Mouse (Mus musculus) heart, embryonic 10.5 days (tissue): Measurements from ENCODE around the gene Npr1. TPM values are rescaled to one million over a fixed set of nuclear protein-coding genes. Genes with fewer than 3 reads are reported as not detected.
A peak's percentile ranks its signal among the peaks of the same experiment; 100 is the strongest.

Experiments used
- DNase-seq: peaks from one replicate; pipeline ENCODE4 v3.0.0-alpha.2; 2017; ENCODE audit warnings: low spot score
- H3K27ac ChIP-seq: fragments of 300-500 bp; sonication (generic); 2 replicates; pipeline ENCODE4 v1.5.1; 2016; ENCODE audit warnings: mild to moderate bottlenecking
- H3K27me3 ChIP-seq: fragments of 300-500 bp; sonication (generic); 2 replicates; pipeline ENCODE4 v1.6.1; 2016; ENCODE audit warnings: mild to moderate bottlenecking; ENCODE audit not compliant: poor library complexity, insufficient read depth, severe bottlenecking
- H3K36me3 ChIP-seq: fragments of 300-500 bp; sonication (generic); 2 replicates; pipeline ENCODE4 v1.6.1; 2016; ENCODE audit warnings: mild to moderate bottlenecking, moderate library complexity
- H3K4me1 ChIP-seq: fragments of 300-500 bp; sonication (generic); 2 replicates; pipeline ENCODE4 v1.6.1; 2016; ENCODE audit warnings: mild to moderate bottlenecking
- H3K4me3 ChIP-seq: fragments of 300-500 bp; sonication (generic); 2 replicates; pipeline ENCODE4 v1.5.1; 2016; ENCODE audit warnings: mild to moderate bottlenecking, moderate library complexity
- H3K9me3 ChIP-seq: fragments of 300-500 bp; sonication (generic); 2 replicates; pipeline ENCODE4 v1.6.1; 2016; ENCODE audit warnings: mild to moderate bottlenecking, moderate library complexity
- WGBS: fragments of 180-500 bp; shearing (Covaris S2); methylation state at CpG from one replicate; pipeline ENCODE4 v1.1.7; 2016; 5-methylcytosine and 5-hydroxymethylcytosine counted together
- polyA plus RNA-seq: library from polyadenylated mRNA; unstranded; fragments of >200 nt; fragmentation: Nextera tagmentation; extraction: Ambion mirVana; gene quantifications from 2 replicates; pipeline ENCODE4 v1.2.1, GENCODE M21; 2016

The Npr1 gene
- polyA plus RNA-seq = 7.1 and 8.7 TPM in 2 replicates

DNA sequence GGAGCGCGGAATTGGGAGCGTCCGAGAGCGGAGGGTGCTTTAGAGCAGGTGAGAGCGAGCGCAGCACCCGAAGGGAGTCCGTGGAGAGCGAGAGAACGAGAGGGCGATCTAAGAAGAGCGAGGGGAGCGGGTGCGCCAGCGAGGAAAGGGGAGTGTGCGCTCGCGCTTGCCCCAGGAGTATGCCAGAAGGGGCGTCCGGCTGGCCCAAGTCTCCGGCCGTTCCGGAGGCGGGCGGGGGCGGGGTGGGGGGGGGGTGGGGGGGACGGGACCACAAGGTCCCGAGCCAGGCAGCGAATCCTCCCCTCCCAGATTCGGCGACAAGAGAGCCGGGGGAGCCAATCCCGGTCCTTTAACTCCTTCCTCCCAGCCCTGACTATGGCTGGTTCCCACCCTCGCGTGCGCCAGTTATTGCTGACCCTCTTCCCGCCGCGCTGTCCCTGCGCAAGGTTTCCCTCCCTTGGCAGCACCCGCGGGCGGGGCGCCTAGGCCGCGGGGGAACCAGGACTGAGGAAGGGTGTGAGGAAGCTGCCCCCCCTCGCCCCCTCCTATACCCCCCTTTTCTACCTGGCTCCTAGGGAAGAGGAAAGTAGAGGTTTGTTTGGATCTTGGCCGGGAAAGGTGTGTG is at the start of gene Npr1:
Npr1 (minus strand) TSS at position 181 of the 625 bp plus-strand sequence.
- DNase-seq = no peak
- Histone ChIP-seq H3K27ac (peak within 1 kb of the TSS; percentile 81), H3K27me3 (peaks cover 57% of the 10 kb centered on the region), H3K4me1 (peaks cover 36% of the 10 kb centered on the region), H3K9me3 (no peaks in the 10 kb centered on the region), H3K4me3 (peak within 1 kb of the TSS; percentile 67), H3K36me3 (no peaks in the 10 kb centered on the region)
- WGBS = under 1% methylated on average over 39 of the region's 49 CpGs

DNA sequence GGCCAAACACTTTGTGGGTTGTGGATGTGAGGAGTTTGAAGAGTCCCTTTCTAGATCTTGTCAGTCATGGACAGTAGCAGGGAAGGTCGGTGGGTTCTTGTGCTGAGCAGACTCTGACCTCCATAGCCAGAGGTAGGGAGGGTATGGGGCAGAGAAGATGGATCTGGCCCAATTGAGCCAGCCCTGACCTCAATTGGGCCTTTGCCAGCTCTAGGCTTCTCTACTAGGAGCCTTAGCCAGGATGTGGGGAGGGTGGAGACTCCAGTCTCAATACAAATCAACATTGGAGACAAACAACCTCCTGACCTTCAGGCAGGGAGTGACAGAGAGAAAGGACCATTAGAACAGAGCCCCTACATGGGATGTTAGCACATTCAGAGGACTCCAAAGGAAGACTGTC is 49.6 kb upstream of the Npr1 start:
- WGBS = 33% methylated on average over 1 of the region's 1 CpGs
- Histone ChIP-seq H3K9me3 (no peaks in the 10 kb centered on the region), H3K27me3 (no peaks in the 10 kb centered on the region), H3K36me3 (peaks cover 6% of the 10 kb centered on the region; the same call in 1 of the 2 replicates), H3K4me3 (peak overlapping the region; percentile 60), H3K4me1 (peaks cover 30% of the 10 kb centered on the region), H3K27ac (peak overlapping the region; percentile 89; the same call in 1 of the 2 replicates)
- peak; percentile 66 for DNase-seq

DNA sequence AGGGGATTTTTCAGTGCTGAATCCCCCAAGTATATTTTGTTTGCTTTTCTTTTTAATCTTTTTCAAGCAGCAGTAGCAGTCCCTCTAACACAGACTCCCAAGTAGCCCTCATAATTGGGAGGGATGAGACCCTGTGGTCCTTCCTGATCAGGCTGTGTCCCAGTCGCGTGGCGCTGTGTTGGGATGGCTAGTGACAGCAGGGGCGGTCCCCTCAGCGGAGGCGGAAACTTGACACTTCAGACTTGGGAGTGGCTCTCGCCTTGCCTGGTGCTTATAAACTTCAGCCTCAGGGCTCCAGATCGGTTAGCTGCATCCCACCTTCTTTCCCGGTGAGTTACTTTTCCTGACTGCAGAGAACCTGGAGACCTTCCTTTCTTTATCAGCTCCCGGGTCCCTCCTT is 49.0 kb upstream of the Npr1 start:
- peak; percentile 88 for DNase-seq
- WGBS = 0% methylated on average over 10 of the region's 10 CpGs
- Histone ChIP-seq H3K36me3 (peaks cover 7% of the 10 kb centered on the region; the same call in 1 of the 2 replicates), H3K4me1 (peaks cover 30% of the 10 kb centered on the region), H3K27me3 (no peaks in the 10 kb centered on the region), H3K9me3 (no peaks in the 10 kb centered on the region), H3K27ac (peak overlapping the region; percentile 89), H3K4me3 (peak overlapping the region; percentile 60)

DNA sequence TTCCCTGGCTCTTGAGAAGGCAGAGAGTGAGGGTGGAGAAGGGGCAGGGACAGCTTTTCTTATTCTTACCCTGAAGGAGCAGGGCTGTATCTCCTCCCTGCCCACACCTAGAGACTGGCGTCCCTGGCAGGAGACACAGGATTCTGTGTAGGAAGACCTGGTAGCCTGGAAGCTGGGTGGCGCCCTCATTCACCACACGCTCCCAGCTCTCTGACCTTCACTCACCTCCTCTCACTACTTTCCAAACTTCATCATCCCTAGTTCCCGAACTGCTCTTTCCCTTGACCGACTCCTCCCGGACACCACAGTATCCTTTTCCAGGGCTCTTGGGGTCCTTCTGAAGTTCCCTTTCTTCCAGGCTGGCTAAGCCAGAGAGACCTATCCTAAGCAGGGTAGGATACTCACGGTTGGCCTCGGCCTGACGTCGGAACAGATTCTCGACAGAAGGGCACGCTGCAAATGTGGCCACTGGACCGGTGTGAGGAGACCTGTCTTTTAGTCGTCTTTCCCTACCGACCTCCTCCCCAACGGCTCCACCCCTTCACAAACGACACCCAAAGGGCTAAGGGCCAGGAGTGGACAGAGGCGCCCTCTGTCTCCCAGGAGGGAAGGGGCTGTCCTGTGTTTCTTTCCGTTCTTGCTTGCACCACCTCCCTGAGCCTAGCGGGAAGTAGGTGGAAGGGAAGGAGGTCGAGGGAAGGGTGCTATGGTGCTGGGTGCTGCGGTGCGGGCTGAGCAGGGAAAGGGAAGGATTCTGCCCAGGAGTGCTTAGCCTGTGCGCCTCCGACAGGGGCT is 48.3 kb upstream of the Npr1 start, which contains the start of the genes S100a1 and S100a13:
S100a1 (minus strand) TSS at position 597 of the 795 bp plus-strand sequence.
S100a13 (plus strand) TSS at position 640 of the 795 bp plus-strand sequence.
- peak within 1 kb of the TSS; percentile 60 for H3K4me3 ChIP-seq
- H3K9me3 ChIP-seq = no peaks in the 10 kb centered on the region
- 2% methylated on average over 25 of the region's 25 CpGs for WGBS
- peaks cover 7% of the 10 kb centered on the region; the same call in 1 of the 2 replicates for H3K36me3 ChIP-seq
- no peaks in the 10 kb centered on the region for H3K27me3 ChIP-seq
- H3K27ac ChIP-seq = peak within 1 kb of the TSS; percentile 89
- DNase-seq = peak; percentile 83
- peaks cover 30% of the 10 kb centered on the region for H3K4me1 ChIP-seq

GRCm38 (mm10) chr3:90512948-90513642 is 47.4 kb upstream of the Npr1 start:
- Histone ChIP-seq H3K9me3 (no peaks in the 10 kb centered on the region), H3K4me1 (peaks cover 32% of the 10 kb centered on the region), H3K27me3 (no peaks in the 10 kb centered on the region), H3K27ac (peak overlapping the region; percentile 89; the same call in 1 of the 2 replicates), H3K36me3 (peaks cover 7% of the 10 kb centered on the region; the same call in 1 of the 2 replicates), H3K4me3 (peak overlapping the region; percentile 60)
- no peak for DNase-seq
- WGBS = 62% methylated on average over 9 of the region's 9 CpGs

- H3K27ac ChIP-seq = no peak overlapping the region
- H3K4me1 ChIP-seq = peaks cover 36% of the 10 kb centered on the region
- H3K36me3 ChIP-seq = peaks cover 11% of the 10 kb centered on the region
- H3K27me3 ChIP-seq = no peaks in the 10 kb centered on the region
- peak; percentile 73 for DNase-seq
- no peak overlapping the region for H3K4me3 ChIP-seq
- H3K9me3 ChIP-seq = no peaks in the 10 kb centered on the region
- WGBS = 82% methylated on average over 5 of the region's 5 CpGs
Measured at GRCm38 (mm10) chr3:90512276-90512675, 46.6 kb upstream of the Npr1 start.

- Histone ChIP-seq H3K9me3 (no peaks in the 10 kb centered on the region), H3K4me3 (peak overlapping the region; percentile 94), H3K36me3 (peaks cover 36% of the 10 kb centered on the region), H3K27ac (peak overlapping the region; percentile 100), H3K4me1 (peaks cover 25% of the 10 kb centered on the region), H3K27me3 (no peaks in the 10 kb centered on the region)
- DNase-seq = no peak
- 32% methylated on average over 2 of the region's 2 CpGs for WGBS
Measured at GRCm38 (mm10) chr3:90509747-90510123, 44.1 kb upstream of the Npr1 start.

DNA sequence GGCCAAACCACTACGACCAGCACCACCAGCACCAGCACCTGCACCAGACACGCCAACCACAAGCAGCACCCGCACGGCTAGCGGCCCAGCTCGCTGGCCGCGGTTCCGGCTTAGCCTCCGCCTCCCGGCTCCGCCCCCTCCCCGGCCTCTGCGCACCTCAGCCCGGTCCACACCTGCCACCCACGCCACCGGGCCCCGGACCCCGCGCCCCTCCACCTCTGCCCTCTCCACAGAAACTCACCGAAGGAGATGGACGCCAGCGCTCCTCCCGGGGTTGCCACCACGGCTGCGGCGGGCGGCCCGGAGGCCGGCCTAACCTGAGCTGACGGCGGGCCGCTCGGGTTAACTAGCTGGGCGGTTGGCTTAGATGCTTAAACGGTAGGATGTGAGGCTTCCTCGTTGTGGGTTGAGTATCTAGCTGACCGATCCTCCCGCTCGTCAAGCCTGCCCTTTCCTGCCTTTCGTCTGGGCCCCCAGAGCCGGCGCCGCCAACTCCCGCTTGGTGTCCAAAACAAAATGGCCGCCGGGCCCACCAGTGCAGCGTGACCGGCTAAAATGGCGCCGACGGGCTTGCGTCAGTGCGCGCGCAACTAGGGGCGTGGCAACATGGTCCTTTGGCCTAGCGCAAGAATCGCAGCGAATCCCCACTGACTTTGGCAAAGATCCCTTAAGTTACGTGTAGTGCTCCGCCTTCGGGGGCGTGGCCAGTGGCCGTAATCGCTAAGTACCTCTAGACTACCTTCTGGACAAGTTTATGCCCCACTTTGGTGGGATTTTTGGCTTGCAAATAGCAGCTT is 43.5 kb upstream of the Npr1 start, which contains the start of gene Chtop:
Chtop (minus strand) TSS at position 549 of the 797 bp plus-strand sequence.
- DNase-seq = peak; percentile 100
- Histone ChIP-seq H3K27ac (peak within 1 kb of the TSS; percentile 100), H3K36me3 (peaks cover 42% of the 10 kb centered on the region), H3K4me1 (peaks cover 19% of the 10 kb centered on the region), H3K4me3 (peak within 1 kb of the TSS; percentile 94), H3K9me3 (no peaks in the 10 kb centered on the region), H3K27me3 (no peaks in the 10 kb centered on the region)
- under 1% methylated on average over 66 of the region's 66 CpGs for WGBS

DNA sequence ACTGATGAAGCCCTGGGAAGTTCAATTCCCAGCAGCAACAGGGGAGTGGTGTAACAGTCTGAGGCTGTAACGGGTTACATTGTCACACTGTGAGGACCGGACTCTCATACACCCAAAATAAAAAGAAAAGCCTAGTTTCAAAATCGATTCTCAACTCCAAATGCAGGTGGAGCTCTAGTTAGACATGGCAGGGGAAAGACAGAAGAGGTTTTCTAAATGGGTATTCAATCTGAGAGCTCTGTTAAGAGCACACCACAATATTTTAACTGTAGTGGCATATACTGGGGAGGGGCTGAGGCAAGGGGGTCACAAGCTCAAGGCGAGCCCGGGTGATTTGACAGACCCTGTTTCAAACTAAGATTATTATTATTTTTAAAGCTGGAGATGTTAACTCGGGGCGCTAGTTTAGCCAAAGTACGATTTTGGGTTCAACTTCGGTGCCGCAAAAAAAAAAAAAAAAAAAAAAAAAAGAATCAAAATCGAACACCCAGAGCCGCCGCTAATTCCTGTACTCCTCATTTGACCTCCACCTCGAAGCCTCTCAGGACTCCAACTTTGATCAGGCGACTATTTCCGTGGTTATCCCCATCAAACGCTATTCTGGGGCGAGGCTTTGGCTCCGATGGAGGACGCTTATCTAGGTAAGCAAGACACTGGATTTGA is 42.8 kb upstream of the Npr1 start:
- peaks cover 13% of the 10 kb centered on the region; the same call in 1 of the 2 replicates for H3K4me1 ChIP-seq
- WGBS = 5% methylated on average over 20 of the region's 20 CpGs
- peak; percentile 64 for DNase-seq
- peak overlapping the region; percentile 100 for H3K27ac ChIP-seq
- peaks cover 49% of the 10 kb centered on the region for H3K36me3 ChIP-seq
- peak overlapping the region; percentile 94 for H3K4me3 ChIP-seq
- no peaks in the 10 kb centered on the region for H3K9me3 ChIP-seq
- H3K27me3 ChIP-seq = no peaks in the 10 kb centered on the region

- H3K27me3 ChIP-seq = no peaks in the 10 kb centered on the region
- 83% methylated on average over 3 of the region's 3 CpGs for WGBS
- no peaks in the 10 kb centered on the region for H3K9me3 ChIP-seq
- no peak overlapping the region for H3K4me3 ChIP-seq
- no peak for DNase-seq
- H3K36me3 ChIP-seq = peaks cover 70% of the 10 kb centered on the region
- no peak overlapping the region for H3K27ac ChIP-seq
- 0 out of 2 replicates have a peak, but pooled peaks cover 6% of the 10 kb centered on the region for H3K4me1 ChIP-seq
Measured at GRCm38 (mm10) chr3:90506362-90506761, 40.7 kb upstream of the Npr1 start.

DNA sequence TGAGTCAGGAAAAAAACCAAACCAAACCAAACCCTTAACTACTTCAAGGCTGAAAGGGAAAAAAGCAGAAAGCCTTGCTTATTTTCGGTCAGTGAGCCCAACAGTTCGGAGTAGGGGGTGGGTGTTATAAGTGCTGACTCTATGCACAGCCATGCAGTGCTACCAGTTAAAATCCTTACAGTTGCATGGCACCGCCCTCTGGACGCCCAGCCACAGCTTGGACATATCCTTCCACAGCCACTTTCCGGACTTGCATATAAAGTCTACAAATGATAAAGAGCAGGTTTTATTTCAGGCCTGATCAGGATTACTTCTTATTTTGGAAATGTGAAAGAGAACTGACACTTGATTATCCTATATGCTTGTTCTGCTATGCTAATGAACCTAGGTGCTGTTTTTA is 39.5 kb upstream of the Npr1 start:
- Histone ChIP-seq H3K9me3 (no peaks in the 10 kb centered on the region), H3K4me3 (no peak overlapping the region), H3K36me3 (peaks cover 74% of the 10 kb centered on the region), H3K27ac (no peak overlapping the region), H3K27me3 (no peaks in the 10 kb centered on the region), H3K4me1 (0 out of 2 replicates have a peak, but pooled peaks cover 6% of the 10 kb centered on the region)
- WGBS = 94% methylated on average over 5 of the region's 5 CpGs
- DNase-seq = no peak
